ENCODE assay signal across 7 mouse cellular contexts in genomic region chr9:78442579-78443392, GRCm38 (mm10). TPM values are rescaled to one million over a fixed set of nuclear protein-coding genes. Genes with fewer than 3 reads are reported as not detected.
DNase-seq lines count a peak whose midpoint lies in the region; ATAC-seq and TF ChIP-seq lines count a peak whose summit lies in the region.

Gene Cgas, minus strand, starts transcription at chr9:78443237.

- no peaks in the 10 kb centered on the region for H3K9me3 ChIP-seq in intestine, embryonic 14.5 days (ENCODE audit: control insufficient read depth, low read length)
- no peaks in the 10 kb centered on the region for H3K9me3 ChIP-seq in limb, embryonic 15.5 days
- no peaks in the 10 kb centered on the region for H3K9me3 ChIP-seq in midbrain, embryonic 15.5 days

- H3K4me3 ChIP-seq in intestine, embryonic 14.5 days (ENCODE audit: low read depth, low read length) = peak within 1 kb of the TSS; percentile 42
- H3K4me3 ChIP-seq in limb, embryonic 15.5 days = peak within 1 kb of the TSS; percentile 55
- peak within 1 kb of the TSS; percentile 42 for H3K4me3 ChIP-seq in midbrain, embryonic 15.5 days

- peaks cover 15% of the 10 kb centered on the region; the same call in 1 of the 2 replicates for H3K4me1 ChIP-seq in intestine, embryonic 14.5 days (replicated peaks; ENCODE audit: control insufficient read depth, insufficient read depth, low read length)
- H3K4me1 ChIP-seq in limb, embryonic 15.5 days = peaks cover 22% of the 10 kb centered on the region
- peaks cover 14% of the 10 kb centered on the region for H3K4me1 ChIP-seq in midbrain, embryonic 15.5 days

- no peak for TF ChIP-seq CTCF in Patski (IDR thresholded peaks at IDR 0.05)

- DNase-seq in Patski (ENCODE audit: low read depth, low spot score) = no peak
- DNase-seq in embryo, embryonic 10 days (ENCODE audit: low spot score) = peak; percentile 26
- DNase-seq in gastrocnemius, postnatal 36 days = peak; percentile 50 to 54
- DNase-seq in intestine, embryonic 14.5 days (ENCODE audit: low spot score) = peak; percentile 86
- peak; percentile 35 to 63 for DNase-seq in spleen, postnatal 10 days (ENCODE audit: low spot score in 2 of 2)

- H3K36me3 ChIP-seq in intestine, embryonic 14.5 days (ENCODE audit: control insufficient read depth, insufficient read depth, low read length) = no peaks in the 10 kb centered on the region
- H3K36me3 ChIP-seq in limb, embryonic 15.5 days = no peaks in the 10 kb centered on the region
- H3K36me3 ChIP-seq in midbrain, embryonic 15.5 days (replicated peaks) = no peaks in the 10 kb centered on the region

- ATAC-seq in Patski = peak; percentile 58
- ATAC-seq in intestine, embryonic 14.5 days (replicated peaks; ENCODE audit: low FRiP score, low TSS enrichment, low read depth) = peak; percentile 71
- ATAC-seq in limb, embryonic 15.5 days (ENCODE audit: insufficient number of reproducible peaks, low FRiP score, low TSS enrichment, low read depth) = peak; percentile 59; the same call in 1 of the 2 replicates
- ATAC-seq in midbrain, embryonic 15.5 days (replicated peaks) = peak; percentile 60

- POLR2A ChIA-PET in Patski (lab: Charles Lee) = no interaction called here

- H3K4me2 ChIP-seq in intestine, embryonic 14.5 days (ENCODE audit: low read length) = peak within 1 kb of the TSS; percentile 62
- H3K4me2 ChIP-seq in limb, embryonic 15.5 days = peak within 1 kb of the TSS; percentile 86
- H3K4me2 ChIP-seq in midbrain, embryonic 15.5 days = peak within 1 kb of the TSS; percentile 65

- under 1% methylated on average over 81 of the region's 81 CpGs for WGBS in intestine, embryonic 14.5 days
- WGBS in limb, embryonic 15.5 days = under 1% methylated on average over 81 of the region's 81 CpGs
- WGBS in midbrain, embryonic 15.5 days = 1% methylated on average over 81 of the region's 81 CpGs

- no peak within 1 kb of the TSS for H3K27ac ChIP-seq in intestine, embryonic 14.5 days (ENCODE audit: low read depth)
- H3K27ac ChIP-seq in limb, embryonic 15.5 days = no peak within 1 kb of the TSS
- no peak within 1 kb of the TSS for H3K27ac ChIP-seq in midbrain, embryonic 15.5 days

- CTCF ChIA-PET in Patski (lab: Charles Lee) = interaction anchor here (1.0 kb wide), 2 partner anchors 10 to 97 kb away, joined by 3 to 4 read pairs; no protein-coding TSS in a partner anchor

- peak within 1 kb of the TSS; percentile 59 for H3K9ac ChIP-seq in intestine, embryonic 14.5 days (ENCODE audit: low read length)
- H3K9ac ChIP-seq in limb, embryonic 15.5 days = peak within 1 kb of the TSS; percentile 65
- H3K9ac ChIP-seq in midbrain, embryonic 15.5 days = peak within 1 kb of the TSS; percentile 25

- in situ Hi-C loops in Patski (cut with MboI; ENCODE audit: low pct_unique_long_range_greater_than_20kb) = no loop called here

- intact Hi-C loops in gastrocnemius, postnatal 36 days (cut with DNase I) = no loop called here

- peaks cover 4% of the 10 kb centered on the region for H3K27me3 ChIP-seq in Patski
- peaks cover 70% of the 10 kb centered on the region for H3K27me3 ChIP-seq in intestine, embryonic 14.5 days (replicated peaks; ENCODE audit: control insufficient read depth, insufficient read depth, low read length)
- H3K27me3 ChIP-seq in limb, embryonic 15.5 days = peaks cover 57% of the 10 kb centered on the region
- peaks cover 67% of the 10 kb centered on the region for H3K27me3 ChIP-seq in midbrain, embryonic 15.5 days (replicated peaks)

RNA-seq across cellular contexts. Expression of gene Cgas, which starts in this region (rescaled TPM):
- 3.0 TPM for polyA plus RNA-seq in Patski (2021)
- total RNA-seq in gastrocnemius, postnatal 36 days (2021) = under 1 TPM in 1 of 2 experiments, not detected in 1; 0.17 TPM
- polyA plus RNA-seq in intestine, embryonic 14.5 days (2014; fragmentation: Nextera tagmentation; extraction: Ambion mirVana) = 1.9 and 2.4 TPM in 2 replicates
- 2.7 and 3.4 TPM in 2 replicates for polyA plus RNA-seq in limb, embryonic 15.5 days (2015; fragmentation: Nextera tagmentation; extraction: Ambion mirVana)
- 0.68 and 0.80 TPM in 2 replicates for polyA plus RNA-seq in midbrain, embryonic 15.5 days (2015; fragmentation: Nextera tagmentation; extraction: Ambion mirVana)

Comparison
In these comparisons a context has a peak if more than half of its experiments do, and no peak if none do; other contexts are left out.
1. Peak in DNase-seq in gastrocnemius, postnatal 36 days; RNA of the gene not detected or under 1 TPM.
2. Peak in ATAC-seq, H3K4me3 ChIP-seq, H3K9ac ChIP-seq and H3K4me2 ChIP-seq in midbrain, embryonic 15.5 days; RNA of the gene not detected or under 1 TPM.